Mouse (Mus musculus): ENCODE data around the gene Tmem45a. TPM values are rescaled to one million over a fixed set of nuclear protein-coding genes. Genes with fewer than 3 reads are reported as not detected.

The Tmem45a gene
- polyA plus RNA-seq, 1 experiment, result 9.7 TPM

GRCm38 (mm10) chr16:56891583-56891982 is 5.6 kb upstream of the Tmem45a start:
- no peak for TF ChIP-seq POLR2A (IDR thresholded peaks at IDR 0.05; ENCODE audit: insufficient read depth, low read length)
- TF ChIP-seq CTCF (IDR thresholded peaks at IDR 0.05; ENCODE audit: low read depth, low read length), result no peak
- no peak for TF ChIP-seq EP300 (IDR thresholded peaks at IDR 0.05; ENCODE audit: insufficient read depth, low read depth, low read length)
- Histone ChIP-seq H3K9ac (ENCODE audit: low read depth, poor library complexity, severe bottlenecking) (no peak overlapping the region), H3K27ac (ENCODE audit: insufficient read depth, low read length) (no peak overlapping the region; the same call in 1 of the 2 replicates)

DNA sequence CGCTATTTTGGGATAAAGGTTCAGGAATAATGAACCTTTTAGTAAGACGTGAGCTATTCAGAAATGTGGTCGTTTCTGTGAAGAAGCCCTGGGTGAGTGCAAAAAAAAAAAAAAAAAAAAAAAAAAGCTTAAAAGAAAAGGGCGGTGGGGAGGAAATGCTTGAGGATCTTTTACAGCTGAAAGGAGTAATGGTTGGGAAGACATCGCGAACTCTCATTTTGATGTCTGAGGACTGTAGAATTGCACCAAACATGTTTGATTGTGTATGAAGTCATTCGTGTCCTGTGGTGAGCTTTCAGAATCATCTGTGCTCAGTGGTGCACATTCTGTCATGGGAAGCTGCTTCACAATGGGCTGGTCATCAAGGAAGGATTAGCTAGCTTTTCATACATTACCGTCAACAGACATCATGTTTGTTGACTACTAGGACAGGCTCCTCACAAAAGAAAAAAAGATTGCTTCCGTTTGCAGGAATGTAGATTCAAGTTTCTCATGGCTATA is 700 bp upstream of the Tmem45a start:
- Histone ChIP-seq H3K27me3 (ENCODE audit: control insufficient read depth, insufficient read depth, low read length, poor library complexity, severe bottlenecking) (no peaks in the 10 kb centered on the region; the same call in 1 of the 2 replicates), H3K9ac (ENCODE audit: low read depth, poor library complexity, severe bottlenecking) (no peak overlapping the region), H3K4me3 (ENCODE audit: low read depth, low read length) (peak overlapping the region; percentile 83), H3K4me1 (ENCODE audit: control insufficient read depth, insufficient read depth, low read length) (peaks cover 4% of the 10 kb centered on the region), H3K9me3 (replicated peaks; ENCODE audit: control insufficient read depth, insufficient read depth, low read length, poor library complexity, severe bottlenecking) (no peaks in the 10 kb centered on the region), H3K27ac (ENCODE audit: insufficient read depth, low read length) (no peak overlapping the region), H3K36me3 (ENCODE audit: control insufficient read depth, insufficient read depth, low read length, poor library complexity, severe bottlenecking) (no peaks in the 10 kb centered on the region)
- TF ChIP-seq EP300 (IDR thresholded peaks at IDR 0.05; ENCODE audit: insufficient read depth, low read depth, low read length) (no peak), POLR2A (IDR thresholded peaks at IDR 0.05; ENCODE audit: insufficient read depth, low read length) (no peak), CTCF (IDR thresholded peaks at IDR 0.05; ENCODE audit: low read depth, low read length) (no peak)

More at GRCm38 (mm10) chr16:56891583-56891982, 5.6 kb upstream of the Tmem45a start:
- Histone ChIP-seq H3K4me1 (ENCODE audit: control insufficient read depth, insufficient read depth, low read length) (peaks cover 4% of the 10 kb centered on the region), H3K9me3 (replicated peaks; ENCODE audit: control insufficient read depth, insufficient read depth, low read length, poor library complexity, severe bottlenecking) (peaks cover 4% of the 10 kb centered on the region; the same call in 1 of the 2 replicates), H3K4me3 (ENCODE audit: low read depth, low read length) (no peak overlapping the region), H3K27me3 (ENCODE audit: control insufficient read depth, insufficient read depth, low read length, poor library complexity, severe bottlenecking) (no peaks in the 10 kb centered on the region), H3K36me3 (ENCODE audit: control insufficient read depth, insufficient read depth, low read length, poor library complexity, severe bottlenecking) (no peaks in the 10 kb centered on the region)

- Histone ChIP-seq H3K9ac (ENCODE audit: low read depth, poor library complexity, severe bottlenecking) (no peak overlapping the region), H3K36me3 (ENCODE audit: control insufficient read depth, insufficient read depth, low read length, poor library complexity, severe bottlenecking) (no peaks in the 10 kb centered on the region), H3K4me1 (ENCODE audit: control insufficient read depth, insufficient read depth, low read length) (peaks cover 4% of the 10 kb centered on the region), H3K9me3 (replicated peaks; ENCODE audit: control insufficient read depth, insufficient read depth, low read length, poor library complexity, severe bottlenecking) (no peaks in the 10 kb centered on the region), H3K27me3 (ENCODE audit: control insufficient read depth, insufficient read depth, low read length, poor library complexity, severe bottlenecking) (no peaks in the 10 kb centered on the region; the same call in 1 of the 2 replicates), H3K27ac (ENCODE audit: insufficient read depth, low read length) (no peak overlapping the region), H3K4me3 (ENCODE audit: low read depth, low read length) (no peak overlapping the region)
- no peak for TF ChIP-seq POLR2A (IDR thresholded peaks at IDR 0.05; ENCODE audit: insufficient read depth, low read length)
- TF ChIP-seq CTCF (IDR thresholded peaks at IDR 0.05; ENCODE audit: low read depth, low read length), result no peak
- TF ChIP-seq EP300 (IDR thresholded peaks at IDR 0.05; ENCODE audit: insufficient read depth, low read depth, low read length), result no peak
Measured at GRCm38 (mm10) chr16:56884811-56885210, 1.2 kb downstream of the Tmem45a start.

GRCm38 (mm10) chr16:56873410-56873809 is 12.6 kb downstream of the Tmem45a start:
- H3K4me3 ChIP-seq (ENCODE audit: low read depth, low read length), result no peak overlapping the region
- H3K9me3 ChIP-seq (replicated peaks; ENCODE audit: control insufficient read depth, insufficient read depth, low read length, poor library complexity, severe bottlenecking), result no peaks in the 10 kb centered on the region
- peaks cover 2% of the 10 kb centered on the region for H3K4me1 ChIP-seq (ENCODE audit: control insufficient read depth, insufficient read depth, low read length)
- no peaks in the 10 kb centered on the region for H3K36me3 ChIP-seq (ENCODE audit: control insufficient read depth, insufficient read depth, low read length, poor library complexity, severe bottlenecking)
- H3K27ac ChIP-seq (ENCODE audit: insufficient read depth, low read length), result no peak overlapping the region
- TF ChIP-seq CTCF (IDR thresholded peaks at IDR 0.05; ENCODE audit: low read depth, low read length), result no peak
- no peak for TF ChIP-seq POLR2A (IDR thresholded peaks at IDR 0.05; ENCODE audit: insufficient read depth, low read length)
- TF ChIP-seq EP300 (IDR thresholded peaks at IDR 0.05; ENCODE audit: insufficient read depth, low read depth, low read length), result no peak
- no peak overlapping the region for H3K9ac ChIP-seq (ENCODE audit: low read depth, poor library complexity, severe bottlenecking)
- H3K27me3 ChIP-seq (ENCODE audit: control insufficient read depth, insufficient read depth, low read length, poor library complexity, severe bottlenecking), result no peaks in the 10 kb centered on the region

DNA sequence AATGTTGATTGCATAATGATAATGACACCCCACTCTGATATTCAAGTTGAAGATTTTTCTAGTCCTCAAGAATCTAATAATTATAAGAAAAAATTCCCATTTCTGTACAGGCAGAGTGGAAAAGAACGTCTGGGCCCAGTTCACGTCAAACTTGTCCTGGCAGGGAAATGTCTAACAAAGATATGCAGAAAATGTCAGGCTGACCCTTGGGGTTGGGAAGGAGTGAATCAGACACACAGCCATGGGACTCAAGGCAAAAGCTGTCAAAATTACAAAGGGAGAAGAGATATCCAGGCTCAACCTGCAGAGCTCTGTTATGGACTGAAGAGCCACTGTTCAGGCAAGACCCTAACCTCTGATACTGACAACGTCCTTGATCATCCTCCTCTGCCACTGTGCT is 15.5 kb downstream of the Tmem45a start:
- Histone ChIP-seq H3K9ac (ENCODE audit: low read depth, poor library complexity, severe bottlenecking) (no peak overlapping the region), H3K4me3 (ENCODE audit: low read depth, low read length) (no peak overlapping the region), H3K36me3 (ENCODE audit: control insufficient read depth, insufficient read depth, low read length, poor library complexity, severe bottlenecking) (no peaks in the 10 kb centered on the region), H3K9me3 (replicated peaks; ENCODE audit: control insufficient read depth, insufficient read depth, low read length, poor library complexity, severe bottlenecking) (no peaks in the 10 kb centered on the region), H3K4me1 (ENCODE audit: control insufficient read depth, insufficient read depth, low read length) (peaks cover 2% of the 10 kb centered on the region), H3K27ac (ENCODE audit: insufficient read depth, low read length) (no peak overlapping the region), H3K27me3 (ENCODE audit: control insufficient read depth, insufficient read depth, low read length, poor library complexity, severe bottlenecking) (no peaks in the 10 kb centered on the region)
- TF ChIP-seq CTCF (IDR thresholded peaks at IDR 0.05; ENCODE audit: low read depth, low read length) (no peak), EP300 (IDR thresholded peaks at IDR 0.05; ENCODE audit: insufficient read depth, low read depth, low read length) (no peak), POLR2A (IDR thresholded peaks at IDR 0.05; ENCODE audit: insufficient read depth, low read length) (no peak)

GRCm38 (mm10) chr16:56868361-56868760 is 17.6 kb downstream of the Tmem45a start:
- no peaks in the 10 kb centered on the region for H3K36me3 ChIP-seq (ENCODE audit: control insufficient read depth, insufficient read depth, low read length, poor library complexity, severe bottlenecking)
- peaks cover 2% of the 10 kb centered on the region for H3K4me1 ChIP-seq (ENCODE audit: control insufficient read depth, insufficient read depth, low read length)
- no peaks in the 10 kb centered on the region for H3K9me3 ChIP-seq (replicated peaks; ENCODE audit: control insufficient read depth, insufficient read depth, low read length, poor library complexity, severe bottlenecking)
- 0 out of 2 replicates have a peak overlapping the region, but pooled peaks have one; percentile 65 for H3K27ac ChIP-seq (ENCODE audit: insufficient read depth, low read length)
- H3K4me3 ChIP-seq (ENCODE audit: low read depth, low read length), result no peak overlapping the region
- no peak for TF ChIP-seq CTCF (IDR thresholded peaks at IDR 0.05; ENCODE audit: low read depth, low read length)
- no peak for TF ChIP-seq POLR2A (IDR thresholded peaks at IDR 0.05; ENCODE audit: insufficient read depth, low read length)
- TF ChIP-seq EP300 (IDR thresholded peaks at IDR 0.05; ENCODE audit: insufficient read depth, low read depth, low read length), result no peak
- no peaks in the 10 kb centered on the region; the same call in 1 of the 2 replicates for H3K27me3 ChIP-seq (ENCODE audit: control insufficient read depth, insufficient read depth, low read length, poor library complexity, severe bottlenecking)
- no peak overlapping the region for H3K9ac ChIP-seq (ENCODE audit: low read depth, poor library complexity, severe bottlenecking)
